Mouse (Mus musculus): ENCODE results near the gene Vwce. TPM values are rescaled to one million over a fixed set of nuclear protein-coding genes. Genes with fewer than 3 reads are reported as not detected.

Vwce gene
- total RNA-seq, 1 experiment from 2014 or later, result not detected

GRCm38 (mm10) chr19:10634872-10635318, 882 bp downstream of the Vwce start:
- ATAC-seq (replicated peaks in 1 of 2; ENCODE audit: insufficient read depth in 1 of 2, low FRiP score in 2 of 2, low TSS enrichment in 1 of 2, low read depth in 1 of 2, poor library complexity in 2 of 2, severe bottlenecking in 2 of 2), result peak; percentile 60 to 78

- ATAC-seq (replicated peaks in 1 of 2; ENCODE audit: insufficient read depth in 1 of 2, low FRiP score in 2 of 2, low TSS enrichment in 1 of 2, low read depth in 1 of 2, poor library complexity in 2 of 2, severe bottlenecking in 2 of 2), result no peak
These were observed 3.8 kb downstream of the Vwce start for GRCm38 (mm10) chr19:10637840-10638239.

- ATAC-seq (replicated peaks in 1 of 2; ENCODE audit: insufficient read depth in 1 of 2, low FRiP score in 2 of 2, low TSS enrichment in 1 of 2, low read depth in 1 of 2, poor library complexity in 2 of 2, severe bottlenecking in 2 of 2), result peak in 1 of 2 experiments; percentile 19; a peak in 1 of 4 replicates
These were observed 6.1 kb downstream of the Vwce start for GRCm38 (mm10) chr19:10640080-10640479.

DNA sequence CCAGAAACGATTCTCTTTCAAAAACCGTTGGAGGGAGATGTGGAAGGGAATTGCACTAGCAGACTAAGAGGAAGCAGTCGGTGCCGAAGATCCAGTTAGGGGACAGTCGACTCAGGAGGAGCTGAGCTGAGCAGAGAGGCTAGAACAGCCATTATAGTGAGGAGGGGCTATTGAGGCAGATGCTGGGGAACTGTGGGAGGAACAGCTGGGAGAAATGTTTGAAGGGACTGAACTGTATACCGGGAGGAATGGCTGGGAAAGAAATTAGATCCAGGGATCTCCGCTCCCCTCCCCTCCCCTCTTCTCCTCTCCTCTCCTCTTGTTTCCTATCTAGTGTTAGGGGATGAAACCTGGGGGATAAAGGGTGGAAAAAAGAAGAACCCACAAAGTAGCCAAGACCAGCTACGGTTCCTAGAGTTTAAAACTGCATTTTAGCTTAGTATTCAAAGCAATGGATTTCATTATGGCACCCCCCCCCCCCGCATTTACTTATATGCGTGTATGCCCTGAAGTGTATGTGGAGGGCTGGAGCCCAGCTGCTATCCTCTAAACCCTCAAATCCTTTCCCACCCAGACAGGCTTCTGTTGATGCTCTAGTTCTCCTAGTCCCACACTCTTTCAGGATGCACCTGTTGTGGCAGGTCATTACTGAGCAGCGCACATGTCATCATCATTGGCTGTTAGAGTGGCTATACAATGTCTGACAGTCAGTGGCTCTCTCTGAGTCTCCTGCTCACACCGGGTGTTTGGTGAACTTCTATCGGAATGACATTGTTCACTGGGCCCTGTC, 6.8 kb downstream of the Vwce start:
- no peak for ATAC-seq (replicated peaks in 1 of 2; ENCODE audit: insufficient read depth in 1 of 2, low FRiP score in 2 of 2, low TSS enrichment in 1 of 2, low read depth in 1 of 2, poor library complexity in 2 of 2, severe bottlenecking in 2 of 2)

GRCm38 (mm10) chr19:10645616-10646015, 11.6 kb downstream of the Vwce start:
- no peak for ATAC-seq (replicated peaks in 1 of 2; ENCODE audit: insufficient read depth in 1 of 2, low FRiP score in 2 of 2, low TSS enrichment in 1 of 2, low read depth in 1 of 2, poor library complexity in 2 of 2, severe bottlenecking in 2 of 2)

GRCm38 (mm10) chr19:10648156-10648555, 14.1 kb downstream of the Vwce start:
- ATAC-seq (replicated peaks in 1 of 2; ENCODE audit: insufficient read depth in 1 of 2, low FRiP score in 2 of 2, low TSS enrichment in 1 of 2, low read depth in 1 of 2, poor library complexity in 2 of 2, severe bottlenecking in 2 of 2), result no peak

DNA sequence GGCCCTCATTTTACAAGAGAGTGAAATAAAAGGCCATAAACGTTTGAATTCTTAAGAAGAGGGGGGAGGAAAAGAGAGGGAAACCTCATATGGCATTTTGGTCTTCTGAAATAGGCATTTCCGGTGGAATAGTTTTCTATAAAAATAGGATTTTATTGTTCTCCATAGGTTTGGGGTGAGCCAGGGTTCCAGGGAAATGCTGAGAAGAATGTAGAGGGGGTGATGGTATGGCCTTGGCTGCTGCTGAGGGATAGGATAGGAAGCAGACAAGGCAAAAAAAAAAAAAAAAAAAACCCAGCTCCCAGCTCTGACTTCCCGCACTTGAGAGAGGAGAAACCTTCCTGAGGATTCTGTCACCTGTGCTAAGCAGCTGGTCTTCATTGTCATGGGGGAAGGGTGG, 22.0 kb downstream of the Vwce start:
- ATAC-seq (replicated peaks in 1 of 2; ENCODE audit: insufficient read depth in 1 of 2, low FRiP score in 2 of 2, low TSS enrichment in 1 of 2, low read depth in 1 of 2, poor library complexity in 2 of 2, severe bottlenecking in 2 of 2), result no peak

DNA sequence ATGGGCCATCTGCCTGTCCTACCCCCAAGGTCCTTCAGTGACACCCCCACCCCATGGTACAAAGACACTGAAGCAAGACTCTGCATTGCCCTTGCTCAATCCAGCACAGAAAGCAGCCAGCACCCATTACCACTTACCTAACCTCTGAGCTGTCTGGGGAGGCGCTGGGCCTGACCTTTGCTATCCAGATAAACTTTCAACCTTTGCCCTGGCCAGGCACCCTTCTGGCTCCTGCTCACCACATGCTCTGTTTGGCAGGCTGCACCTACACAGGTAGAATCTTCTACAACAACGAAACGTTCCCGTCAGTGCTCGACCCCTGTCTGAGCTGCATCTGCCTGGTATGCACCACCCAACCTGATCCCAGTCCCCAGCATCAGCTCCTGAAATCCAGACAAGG, 23.7 kb downstream of the Vwce start:
- ATAC-seq (replicated peaks in 1 of 2; ENCODE audit: insufficient read depth in 1 of 2, low FRiP score in 2 of 2, low TSS enrichment in 1 of 2, low read depth in 1 of 2, poor library complexity in 2 of 2, severe bottlenecking in 2 of 2), result no peak

- ATAC-seq (replicated peaks in 1 of 2; ENCODE audit: insufficient read depth in 1 of 2, low FRiP score in 2 of 2, low TSS enrichment in 1 of 2, low read depth in 1 of 2, poor library complexity in 2 of 2, severe bottlenecking in 2 of 2), result no peak
These were observed 24.4 kb downstream of the Vwce start for GRCm38 (mm10) chr19:10658406-10658805.

- peak in 1 of 2 experiments; percentile 39; a peak in 1 of 4 replicates for ATAC-seq (replicated peaks in 1 of 2; ENCODE audit: insufficient read depth in 1 of 2, low FRiP score in 2 of 2, low TSS enrichment in 1 of 2, low read depth in 1 of 2, poor library complexity in 2 of 2, severe bottlenecking in 2 of 2)
These were observed 27.4 kb downstream of the Vwce start for GRCm38 (mm10) chr19:10661373-10661772.

DNA sequence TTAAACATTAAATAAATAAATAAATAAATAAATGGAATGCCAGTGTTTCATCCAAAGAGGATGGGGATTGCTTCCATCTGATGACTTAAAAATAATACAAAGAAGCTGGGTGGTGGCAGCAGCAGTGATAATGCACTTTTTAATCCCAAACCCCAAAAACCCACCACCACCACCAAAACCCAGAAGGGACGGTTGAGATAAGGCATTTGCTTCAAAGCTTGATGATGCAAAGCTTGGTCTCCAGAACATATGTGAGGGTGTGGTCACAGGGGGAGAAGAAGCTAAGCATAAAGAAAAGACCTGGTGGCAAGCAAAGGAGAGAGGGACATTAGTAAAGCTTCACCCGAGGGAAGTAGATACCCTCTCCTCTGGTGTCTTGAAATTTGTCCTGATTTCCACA, 27.9 kb downstream of the Vwce start:
- no peak for ATAC-seq (replicated peaks in 1 of 2; ENCODE audit: insufficient read depth in 1 of 2, low FRiP score in 2 of 2, low TSS enrichment in 1 of 2, low read depth in 1 of 2, poor library complexity in 2 of 2, severe bottlenecking in 2 of 2)

- no peak for ATAC-seq (replicated peaks in 1 of 2; ENCODE audit: insufficient read depth in 1 of 2, low FRiP score in 2 of 2, low TSS enrichment in 1 of 2, low read depth in 1 of 2, poor library complexity in 2 of 2, severe bottlenecking in 2 of 2)
These were observed 28.7 kb downstream of the Vwce start for GRCm38 (mm10) chr19:10662665-10663064.

GRCm38 (mm10) chr19:10665093-10665492, 31.1 kb downstream of the Vwce start:
- no peak for ATAC-seq (replicated peaks in 1 of 2; ENCODE audit: insufficient read depth in 1 of 2, low FRiP score in 2 of 2, low TSS enrichment in 1 of 2, low read depth in 1 of 2, poor library complexity in 2 of 2, severe bottlenecking in 2 of 2)

DNA sequence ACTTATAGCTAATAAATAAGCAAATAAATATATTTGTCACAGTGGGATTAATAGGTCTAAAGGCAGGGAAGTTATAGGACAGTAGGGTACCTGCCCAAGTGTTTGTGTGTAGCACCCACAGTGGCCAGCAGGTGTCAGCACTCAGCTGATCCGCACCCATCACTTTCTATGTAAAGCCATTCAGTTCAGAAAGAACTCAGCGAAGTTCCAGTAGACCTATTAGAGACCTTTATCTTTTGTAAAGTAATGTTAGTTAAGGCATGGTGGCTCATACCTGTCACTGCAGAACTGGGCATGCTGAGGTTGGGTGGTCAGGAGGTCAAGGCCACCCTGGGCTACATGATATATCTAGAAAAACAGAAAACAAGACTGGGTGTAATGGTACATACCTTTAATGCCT, 31.5 kb downstream of the Vwce start:
- peak; percentile 76 to 78 for ATAC-seq (replicated peaks in 1 of 2; ENCODE audit: insufficient read depth in 1 of 2, low FRiP score in 2 of 2, low TSS enrichment in 1 of 2, low read depth in 1 of 2, poor library complexity in 2 of 2, severe bottlenecking in 2 of 2)

- ATAC-seq (replicated peaks in 1 of 2; ENCODE audit: insufficient read depth in 1 of 2, low FRiP score in 2 of 2, low TSS enrichment in 1 of 2, low read depth in 1 of 2, poor library complexity in 2 of 2, severe bottlenecking in 2 of 2), result no peak
These were observed 37.3 kb downstream of the Vwce start for GRCm38 (mm10) chr19:10671319-10671718.

DNA sequence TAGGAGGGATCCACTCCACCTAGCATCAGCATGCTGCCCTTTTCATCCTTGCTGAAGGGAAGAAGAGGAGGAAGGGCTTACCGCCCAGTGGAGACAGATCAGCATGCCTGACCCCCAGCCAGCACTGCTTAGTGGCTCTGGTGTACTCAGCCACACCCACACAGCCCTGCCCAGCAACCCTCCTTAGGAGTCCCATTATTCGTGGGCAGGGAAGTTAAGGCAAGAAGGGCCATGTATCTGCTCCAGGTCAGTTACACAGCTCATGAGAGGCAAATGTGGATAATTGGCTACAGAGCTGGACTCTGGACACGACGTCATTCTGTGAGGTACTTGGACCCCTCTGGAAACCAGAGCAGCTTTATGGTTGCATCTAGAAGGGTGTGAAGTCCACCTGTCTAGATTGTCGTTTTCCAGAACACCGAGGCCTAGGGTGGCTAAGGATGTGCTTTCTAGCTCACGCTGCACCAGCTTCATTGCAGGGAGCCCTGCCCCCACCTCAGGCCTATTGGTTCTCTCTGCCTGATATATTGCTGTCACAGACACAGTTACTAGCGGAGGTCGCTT, 37.9 kb downstream of the Vwce start:
- ATAC-seq (replicated peaks in 1 of 2; ENCODE audit: insufficient read depth in 1 of 2, low FRiP score in 2 of 2, low TSS enrichment in 1 of 2, low read depth in 1 of 2, poor library complexity in 2 of 2, severe bottlenecking in 2 of 2), result no peak

GRCm38 (mm10) chr19:10673275-10673674, 39.3 kb downstream of the Vwce start:
- no peak for ATAC-seq (replicated peaks in 1 of 2; ENCODE audit: insufficient read depth in 1 of 2, low FRiP score in 2 of 2, low TSS enrichment in 1 of 2, low read depth in 1 of 2, poor library complexity in 2 of 2, severe bottlenecking in 2 of 2)

GRCm38 (mm10) chr19:10676656-10677055, 42.6 kb downstream of the Vwce start:
- ATAC-seq (replicated peaks in 1 of 2; ENCODE audit: insufficient read depth in 1 of 2, low FRiP score in 2 of 2, low TSS enrichment in 1 of 2, low read depth in 1 of 2, poor library complexity in 2 of 2, severe bottlenecking in 2 of 2), result no peak

Data from hematopoietic stem cell, adult 5-6 weeks (primary cell).